Mouse (Mus musculus) frontal cortex, postnatal 36 days (tissue): ENCODE results near the gene Ccdc120.

ENCODE experiments used
- DNase-seq, 2 experiments: peaks; one replicate each; pipeline ENCODE4 v3.0.0; 2022; ENCODE audit warnings: low spot score in 2 of 2

The Ccdc120 gene

DNA sequence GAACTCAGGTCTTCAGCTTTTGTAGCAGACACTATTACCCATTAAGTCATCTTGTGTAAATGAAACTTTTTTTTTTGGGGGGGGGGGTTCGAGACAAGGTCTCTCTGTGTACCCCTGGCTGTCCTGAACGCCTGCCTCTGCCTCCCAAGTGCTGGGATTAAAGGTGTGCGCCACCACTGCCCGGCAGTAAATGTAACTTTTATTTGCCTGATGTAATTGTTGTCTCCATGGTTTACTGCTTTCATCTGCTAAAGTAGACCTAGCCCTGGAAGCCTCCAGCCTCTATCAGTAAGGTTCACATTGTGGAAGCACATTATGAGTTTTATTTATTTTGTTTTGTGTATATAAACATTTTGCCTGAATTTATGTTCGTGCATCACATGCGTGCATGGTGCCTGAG, 54.2 kb downstream of the Ccdc120 start:
- no peak for DNase-seq

DNA sequence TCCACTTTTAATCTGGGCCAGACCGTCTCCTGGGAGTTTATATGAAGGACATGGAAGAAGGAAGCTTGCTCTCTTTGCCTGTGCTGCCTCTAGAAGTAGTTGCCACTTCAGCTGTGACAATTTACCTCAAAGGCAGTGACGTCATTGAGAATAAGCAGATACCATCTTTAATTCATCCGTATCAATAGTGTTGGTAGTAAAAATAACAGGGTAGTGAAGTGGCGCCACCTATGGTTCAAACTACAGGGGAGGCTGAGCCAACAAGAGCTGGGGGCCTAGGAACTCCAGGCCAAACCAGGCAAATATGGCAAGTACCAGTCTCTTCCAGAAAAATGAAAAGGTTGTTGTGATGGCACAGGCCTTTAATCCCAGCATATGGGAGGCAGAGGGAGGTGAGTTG, 57.8 kb downstream of the Ccdc120 start:
- no peak for DNase-seq

DNA sequence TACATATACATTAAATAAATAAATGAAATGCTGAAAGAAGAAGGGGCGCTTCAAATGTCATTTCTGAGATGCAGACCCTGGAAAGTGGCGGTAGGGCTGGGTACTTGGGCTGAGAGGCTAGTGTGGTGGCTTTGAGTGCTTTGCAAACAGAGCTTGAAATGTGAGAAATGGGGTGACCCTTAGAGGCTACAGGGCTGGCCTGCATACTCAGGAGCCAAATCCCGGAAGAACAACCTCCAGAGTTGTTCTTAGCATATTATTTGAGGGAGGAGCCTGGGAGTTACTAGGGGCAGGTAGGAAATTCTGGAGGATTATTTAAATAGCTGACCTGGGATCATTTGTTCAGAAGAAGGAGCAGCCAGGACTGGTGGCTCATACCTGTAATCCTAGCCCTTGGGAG, 60.2 kb downstream of the Ccdc120 start:
- DNase-seq = no peak

DNA sequence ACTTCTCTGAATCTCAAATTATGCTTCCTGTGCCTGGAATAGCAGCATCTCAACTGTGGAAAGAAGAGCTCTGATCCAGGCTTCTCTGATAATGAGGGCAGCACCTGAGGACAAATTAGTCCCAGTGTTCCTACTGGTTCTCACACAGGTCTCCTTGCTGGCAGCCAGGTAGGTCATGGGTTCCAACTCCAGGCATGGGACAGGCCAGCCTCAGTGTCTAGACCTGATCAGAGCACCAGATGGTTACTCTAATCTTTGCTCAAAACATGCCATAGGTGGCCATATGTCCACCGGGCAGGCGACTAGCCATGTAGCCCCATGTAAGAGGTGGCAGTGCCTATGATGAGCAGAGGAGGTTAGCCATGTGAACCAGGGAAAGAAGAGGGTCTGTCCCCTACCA, 62.4 kb downstream of the Ccdc120 start:
- DNase-seq = no peak
